Mouse (Mus musculus) common myeloid progenitor, adult 5-6 weeks (primary cell): ENCODE results near the gene Slc36a3. TPM values are rescaled to one million over a fixed set of nuclear protein-coding genes. Genes with fewer than 3 reads are reported as not detected.
A peak's percentile ranks its signal among the peaks of the same experiment; 100 is the strongest.

Experiments used
- ATAC-seq: replicated peaks from 2 replicates; pipeline ENCODE4 v1.8.0; 2016; ENCODE audit warnings: low read depth, mild to moderate bottlenecking, moderate TSS enrichment, inconsistent platforms; ENCODE audit not compliant: poor library complexity, severe bottlenecking
- total RNA-seq: library from RNA; stranded (forward); fragments of 200-1000, 187-1606 nt; gene quantifications from 2 replicates; pipeline ENCODE4 v1.2.3, GENCODE M21; 2017

The Slc36a3 gene
- total RNA-seq, 1 experiment from 2014 or later, result not detected

GRCm38 (mm10) chr11:55079180-55079579 is 72.3 kb downstream of the Slc36a3 start:
- no peak for ATAC-seq

GRCm38 (mm10) chr11:55078502-55078901 is 73.0 kb downstream of the Slc36a3 start:
- ATAC-seq, result no peak; the same call in 1 of the 2 replicates

GRCm38 (mm10) chr11:55077331-55078231 is 73.9 kb downstream of the Slc36a3 start, which contains the start of gene Ccdc69:
Gene Ccdc69, minus strand, starts transcription at chr11:55078131.
- peak; percentile 90 for ATAC-seq

GRCm38 (mm10) chr11:55076234-55076633 is 75.3 kb downstream of the Slc36a3 start:
- ATAC-seq, result 0 out of 2 replicates have a peak, but pooled peaks have one; percentile 15

GRCm38 (mm10) chr11:55075602-55076001 is 75.9 kb downstream of the Slc36a3 start:
- ATAC-seq, result no peak

Other genes starting within 250 kb of the Slc36a3 start
- 0.23 and 0.29 TPM in 2 replicates for gene Gpx3, start 249.3 kb downstream of the Slc36a3 start, total RNA-seq
- 14.9 and 20.2 TPM in 2 replicates for gene Tnip1, start 188.8 kb downstream of the Slc36a3 start, total RNA-seq
- gene Anxa6, start 118.3 kb downstream of the Slc36a3 start, total RNA-seq, result 46.0 and 55.3 TPM in 2 replicates
- 24.3 and 26.6 TPM in 2 replicates for gene Ccdc69, start 73.6 kb downstream of the Slc36a3 start, total RNA-seq
- 71.7 and 72.2 TPM in 2 replicates for gene Gm2a, start 53.6 kb downstream of the Slc36a3 start, total RNA-seq
- gene Slc36a2, start 33.4 kb upstream of the Slc36a3 start, total RNA-seq, result 0.14 TPM in 1 of 2 replicates, not detected in the other
- 5.6 and 6.1 TPM in 2 replicates for gene Slc36a1, start 52.6 kb upstream of the Slc36a3 start, total RNA-seq
- not detected in 2 replicates for gene Fat2, start 184.9 kb upstream of the Slc36a3 start, total RNA-seq